ENCODE assay signal across 14 mouse cellular contexts in genomic region chr1:64560105-64560504, GRCm38 (mm10).
"Had no signal": no experiment of that assay in that cellular context is flagged by ENCODE, and none has a peak within 500 bp of the region (broad histone marks: within the 10 kb centered on the region; RNA-seq: fewer than 3 reads in every experiment).

No protein-coding gene starts in this region.

- ATAC-seq: liver, postnatal 0 days; lung, postnatal 0 days had no signal

- H3K4me3 ChIP-seq: limb, embryonic 12.5 days; limb, embryonic 15.5 days had no signal

- H3K9me3 ChIP-seq: limb, embryonic 12.5 days; limb, embryonic 15.5 days had no signal

- H3K27me3 ChIP-seq: limb, embryonic 12.5 days; limb, embryonic 15.5 days had no signal

- H3K27ac ChIP-seq: limb, embryonic 12.5 days; limb, embryonic 15.5 days; liver, embryonic 14.5 days; macrophage had no signal

- H3K4me2 ChIP-seq: limb, embryonic 12.5 days; limb, embryonic 15.5 days; liver, embryonic 11.5 days; lung, embryonic 14.5 days had no signal

- H3K4me1 ChIP-seq: limb, embryonic 12.5 days; limb, embryonic 15.5 days had no signal

- H3K9ac ChIP-seq: limb, embryonic 12.5 days; limb, embryonic 15.5 days; liver, embryonic 14.5 days; liver, postnatal 0 days; lung, embryonic 14.5 days had no signal

- DNase-seq: kidney, postnatal 14 days; kidney, postnatal 4 days; left cerebral cortex, postnatal 4 days; liver, postnatal 0 days; lung, embryonic 14.5 days; midbrain, embryonic 14.5 days; thymus, adult 18-20 months; thymus, postnatal 36 days had no signal
